Mouse (Mus musculus): ENCODE measurements at regions not wholly inside any gene's neighbourhood (a gene's known extent, or its start where the extent isn't known, plus 50 kb on each side); places are given as distances from the start of the nearest gene placed in this dataset.

DNA sequence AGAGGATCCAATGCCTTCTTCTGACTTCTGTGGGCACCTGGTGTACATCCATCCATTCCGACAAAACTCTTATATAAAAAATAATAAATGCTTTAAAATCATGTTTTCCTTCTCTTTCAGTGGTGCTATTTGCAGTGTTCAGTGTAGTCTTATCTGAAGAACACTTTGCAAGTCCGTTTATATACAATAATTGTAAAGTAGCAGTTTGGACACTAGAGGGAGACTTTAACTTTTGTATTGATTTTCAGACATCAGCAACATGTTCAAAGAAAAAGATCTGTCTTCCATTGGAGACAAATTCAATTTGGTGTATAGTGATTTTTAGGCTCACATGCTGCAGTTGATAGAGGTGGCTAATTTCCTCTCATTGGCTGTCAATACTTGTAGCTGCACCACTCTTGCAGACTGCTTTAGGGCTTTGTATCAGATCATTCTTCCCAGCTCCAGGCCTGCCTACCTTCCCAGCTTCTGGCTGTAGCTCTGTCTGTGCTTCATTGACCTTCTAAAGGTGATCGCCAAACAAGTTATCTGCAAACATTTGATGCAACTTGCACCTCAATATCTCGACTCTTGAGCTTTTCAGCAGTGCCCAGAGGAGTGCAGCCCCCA lies 74.8 kb upstream of the Sult1c1 start:
- Histone ChIP-seq H3K4me1 (ENCODE audit: insufficient read depth, low read depth, low read length) (no peaks in the 10 kb centered on the region), H3K9ac (replicated peaks; ENCODE audit: low read depth) (no peak overlapping the region), H3K36me3 (ENCODE audit: insufficient read depth, low read length) (no peaks in the 10 kb centered on the region), H3K9me3 (ENCODE audit: low read length) (no peaks in the 10 kb centered on the region), H3K4me2 (replicated peaks; ENCODE audit: low read depth, low read length) (no peak overlapping the region), H3K27ac (ENCODE audit: low read length) (no peak overlapping the region), H3K27me3 (replicated peaks; ENCODE audit: insufficient read depth, low read length) (no peaks in the 10 kb centered on the region), H3K4me3 (ENCODE audit: low read depth, low read length) (no peak overlapping the region)
- DNase-seq (ENCODE audit: low spot score) (peak; percentile 44), ATAC-seq (no peak)
- TF ChIP-seq EP300 (IDR thresholded peaks at IDR 0.05) (no peak), CTCF (IDR thresholded peaks at IDR 0.05) (peak; percentile 27; the same call in 1 of the 2 replicates)
- 25% methylated on average over 4 of the region's 4 CpGs for WGBS

GRCm38 (mm10) chr17:54061280-54061679 lies 70.8 kb upstream of the Sult1c1 start:
- H3K27me3 ChIP-seq (replicated peaks; ENCODE audit: insufficient read depth, low read length), result no peaks in the 10 kb centered on the region
- H3K9me3 ChIP-seq (ENCODE audit: low read length), result no peaks in the 10 kb centered on the region
- no peaks in the 10 kb centered on the region for H3K4me1 ChIP-seq (ENCODE audit: insufficient read depth, low read depth, low read length)
- no peak overlapping the region for H3K4me2 ChIP-seq (replicated peaks; ENCODE audit: low read depth, low read length)
- TF ChIP-seq CTCF (IDR thresholded peaks at IDR 0.05) (peak; percentile 48), EP300 (IDR thresholded peaks at IDR 0.05) (no peak)
- no peak overlapping the region for H3K9ac ChIP-seq (replicated peaks; ENCODE audit: low read depth)
- H3K36me3 ChIP-seq (ENCODE audit: insufficient read depth, low read length), result no peaks in the 10 kb centered on the region
- WGBS, result 33% methylated on average over 7 of the region's 7 CpGs
- peak; percentile 37 for DNase-seq (ENCODE audit: low spot score)
- H3K4me3 ChIP-seq (ENCODE audit: low read depth, low read length), result no peak overlapping the region
- no peak for ATAC-seq
- no peak overlapping the region for H3K27ac ChIP-seq (ENCODE audit: low read length)

Data from lung, postnatal 0 days (tissue).